Mouse (Mus musculus) gonadal fat pad, adult 2 months (tissue): ENCODE measurements around the gene Olfr237-ps1. TPM values are rescaled to one million over a fixed set of nuclear protein-coding genes. Genes with fewer than 3 reads are reported as not detected.
"Not testable (repeated sequence)": the region's sequence is repeated elsewhere in the genome, so short reads cannot be mapped to it uniquely, and the experiment has no call there.

Experiments used
- DNase-seq: peaks from one replicate; pipeline ENCODE4 v3.0.0-alpha.2; 2012; ENCODE audit warnings: low read depth
- polyA plus RNA-seq: library from polyadenylated mRNA; depleted of rRNA; stranded (reverse); fragments of >200 nt; gene quantifications from 2 replicates; pipeline ENCODE4 v1.2.3, GENCODE M21; 2012; rRNA removed

The Olfr237-ps1 gene
- not detected in 2 replicates for polyA plus RNA-seq

DNA sequence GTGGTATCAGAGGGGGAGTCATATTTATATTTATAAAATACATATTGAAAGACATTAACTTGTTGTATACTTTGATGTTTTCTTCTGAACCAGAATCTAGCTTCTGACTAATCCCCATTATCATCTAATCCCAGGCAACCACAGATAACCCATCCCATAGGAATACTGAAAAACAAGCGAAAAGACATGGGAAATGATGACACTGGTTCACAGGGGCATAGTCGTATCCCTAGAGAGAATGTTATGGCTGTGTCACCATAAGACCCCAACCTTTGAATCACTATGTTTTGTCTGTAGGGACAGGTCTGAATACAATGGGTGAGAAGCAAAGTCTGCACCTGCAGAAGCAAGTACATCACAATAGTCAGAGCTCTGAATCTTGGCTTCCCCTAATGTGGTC, at the start of gene Olfr237-ps1:
Gene Olfr237-ps1 (plus strand): TSS at position 301 of the 400 bp plus-strand sequence.
- DNase-seq, result not testable (repeated sequence)

DNA sequence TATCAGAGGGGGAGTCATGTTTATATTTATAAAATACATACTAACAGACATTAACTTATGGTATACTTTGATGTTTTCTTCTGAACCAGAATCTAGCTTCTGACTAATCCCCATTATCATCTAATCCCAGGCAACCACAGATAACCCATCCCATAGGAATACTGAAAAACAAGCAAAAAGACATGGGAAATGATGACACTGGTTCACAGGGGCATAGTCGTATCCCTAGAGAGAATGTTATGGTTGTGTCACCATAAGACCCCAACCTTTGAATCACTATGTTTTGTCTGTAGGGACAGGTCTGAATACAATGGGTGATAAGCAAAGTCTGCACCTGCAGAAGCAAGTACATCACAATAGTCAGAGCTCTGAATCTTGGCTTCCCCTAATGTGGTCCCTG, 40.3 kb upstream of the Olfr237-ps1 start, which contains the start of gene Olfr441:
Gene Olfr441 (plus strand): TSS at position 301 of the 400 bp plus-strand sequence.
- DNase-seq, result not testable (repeated sequence)

DNA sequence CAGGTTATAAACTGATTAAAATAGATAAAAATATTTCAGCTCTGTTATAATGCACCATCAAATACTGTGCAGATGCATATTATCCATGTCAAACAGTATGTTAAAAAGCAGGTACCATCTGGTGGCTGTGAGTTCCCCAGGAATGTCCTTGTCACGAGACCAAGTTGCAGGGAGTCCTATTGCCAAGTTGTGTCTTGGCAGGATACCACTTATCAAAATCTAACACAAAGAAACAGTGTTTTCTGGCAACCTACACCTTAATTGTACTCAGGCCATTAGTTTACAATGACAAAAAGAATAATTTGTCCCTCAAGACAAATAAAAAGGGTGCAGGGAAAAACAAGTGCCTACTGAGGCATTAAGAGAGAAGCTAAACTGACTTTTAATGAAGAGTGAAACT, 13.1 kb downstream of the Olfr237-ps1 start:
- no peak for DNase-seq

DNA sequence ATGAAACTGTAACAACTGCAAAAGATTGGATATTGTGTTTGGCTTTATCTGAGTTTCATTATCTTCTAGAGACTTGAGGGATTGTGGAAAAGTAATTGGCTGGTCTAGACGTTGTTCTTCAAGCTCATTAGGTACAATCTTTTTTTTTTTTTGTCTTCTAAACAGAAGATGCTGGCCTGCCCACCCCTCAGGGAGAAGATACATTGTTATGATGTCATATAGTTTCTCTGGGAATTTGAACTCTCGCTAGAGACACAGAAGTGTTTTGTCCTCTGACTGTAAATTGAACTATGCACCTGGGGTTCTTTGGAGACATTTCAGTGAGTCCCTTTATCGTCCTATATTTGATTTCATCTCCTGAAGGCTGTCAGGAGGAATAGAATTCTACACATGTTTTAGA, 16.6 kb downstream of the Olfr237-ps1 start, which contains the start of gene Olfr437:
Gene Olfr437 (plus strand): TSS at position 301 of the 400 bp plus-strand sequence.
- DNase-seq, result no peak

DNA sequence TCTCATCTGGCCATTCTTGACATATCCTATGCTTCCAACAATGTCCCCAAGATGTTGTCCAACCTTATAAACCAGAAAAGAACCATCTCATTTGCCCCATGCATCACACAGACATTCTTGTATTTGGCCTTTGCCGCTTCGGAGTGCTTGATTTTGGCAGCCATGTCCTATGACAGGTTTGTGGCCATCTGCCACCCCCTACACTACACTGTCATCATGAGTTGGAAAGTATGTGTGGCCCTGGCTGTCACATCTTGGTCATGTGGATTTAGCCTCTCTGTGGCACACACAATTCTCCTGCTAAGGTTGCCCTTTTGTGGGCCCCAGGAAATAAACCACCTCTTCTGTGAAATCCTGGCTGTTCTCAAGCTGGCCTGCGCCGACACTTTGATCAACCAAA, 20.9 kb downstream of the Olfr237-ps1 start:
- DNase-seq, result no peak

DNA sequence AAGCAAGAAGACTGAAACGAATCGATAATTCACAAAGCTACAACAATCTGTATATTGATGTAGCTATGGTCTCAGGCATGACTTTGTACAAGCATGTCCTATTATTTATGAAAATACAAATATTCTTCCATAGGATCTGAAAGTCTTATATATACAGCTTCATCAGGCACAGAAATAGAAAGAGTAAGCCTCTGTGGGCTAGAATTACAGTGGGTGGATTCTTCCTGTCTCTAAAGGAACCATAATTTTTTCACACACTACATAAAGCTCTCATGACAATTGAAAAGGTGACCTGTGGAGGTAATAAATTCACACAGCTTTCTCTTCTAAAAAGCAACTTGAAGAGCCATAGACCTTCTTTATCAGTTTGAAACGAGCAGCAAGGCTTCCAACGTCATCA, 25.5 kb downstream of the Olfr237-ps1 start, which contains the start of gene Olfr13:
Gene Olfr13 (plus strand): TSS at position 301 of the 400 bp plus-strand sequence.
- no peak for DNase-seq

DNA sequence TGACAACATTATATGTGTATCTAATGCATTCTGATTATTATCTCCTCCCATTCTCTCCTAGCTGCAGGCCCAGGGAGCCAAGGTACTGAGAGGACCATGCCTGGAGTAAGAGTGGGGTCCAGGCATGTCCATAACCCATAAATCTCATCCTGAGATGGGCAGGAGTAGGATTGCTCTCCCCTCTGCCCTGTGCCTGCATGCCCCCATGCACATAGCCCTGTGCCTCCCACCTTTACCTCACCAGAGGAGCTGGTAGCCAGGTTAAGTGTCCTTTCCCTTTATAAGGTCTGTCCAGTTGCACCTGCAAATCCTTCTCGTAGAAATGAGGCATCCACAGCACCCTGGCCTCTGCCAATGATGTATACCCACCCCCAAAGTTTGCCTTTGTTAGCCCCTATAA, 31.8 kb downstream of the Olfr237-ps1 start:
- no peak for DNase-seq

DNA sequence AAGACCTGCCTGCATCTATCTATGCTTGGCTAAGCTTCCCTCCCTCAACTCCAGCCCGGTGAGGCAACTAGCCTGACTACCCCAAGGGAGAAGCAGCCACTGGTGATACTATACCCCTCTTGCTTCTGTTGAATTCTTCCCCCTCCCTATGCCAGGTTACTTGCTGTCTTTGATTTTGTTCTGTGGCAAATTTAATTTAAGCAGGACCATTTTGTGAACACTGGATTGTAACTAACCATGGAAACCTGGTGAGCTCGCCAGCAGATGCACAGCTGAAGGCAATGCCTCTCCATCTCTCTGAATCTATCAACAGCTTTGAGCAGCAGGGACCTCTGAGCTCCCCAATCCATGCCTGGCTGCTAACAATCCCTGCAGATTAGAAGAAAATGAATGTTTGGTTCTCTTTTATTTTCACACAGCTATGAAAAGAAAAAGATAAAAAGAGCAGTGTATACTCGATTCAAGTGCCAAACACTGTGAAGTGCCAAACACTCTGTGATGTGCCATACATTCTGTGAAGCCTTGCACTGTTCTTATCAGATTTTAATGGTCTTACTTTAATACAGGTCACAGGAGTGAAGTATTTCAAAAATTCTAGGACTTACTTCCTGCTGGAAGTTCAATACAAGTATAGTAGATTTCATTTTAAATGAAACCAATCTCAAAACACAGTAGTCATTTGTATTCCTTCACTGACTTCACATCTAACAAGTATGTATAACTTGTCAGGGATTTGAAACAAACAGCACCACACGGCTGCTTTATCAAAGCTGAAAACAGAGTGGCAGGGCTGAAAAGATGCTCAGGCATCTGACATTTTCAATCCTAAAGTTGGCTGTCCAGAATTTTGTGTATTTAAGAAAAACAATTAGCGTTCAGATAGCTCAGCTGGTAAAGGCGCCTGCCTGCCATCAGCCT, 32.5 kb downstream of the Olfr237-ps1 start:
- DNase-seq, result no peak

DNA sequence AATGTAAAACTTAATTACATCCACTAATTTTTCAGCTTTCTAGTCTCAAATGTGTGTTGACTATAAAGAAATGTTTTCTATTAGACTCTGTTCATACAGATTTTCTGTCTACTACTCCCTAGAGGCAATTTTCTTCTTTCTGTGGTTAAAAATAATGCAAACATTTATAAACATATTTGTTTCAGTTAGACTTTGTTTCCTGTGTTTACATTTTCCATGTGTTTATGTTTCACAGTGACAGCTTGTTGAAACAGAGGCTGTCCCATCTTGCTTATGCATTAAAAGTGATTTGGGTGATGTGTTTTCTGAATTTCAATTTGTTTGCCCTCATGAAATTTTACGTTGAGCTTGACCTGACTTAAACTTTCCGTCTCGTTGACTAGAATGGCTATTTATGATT, 44.6 kb downstream of the Olfr237-ps1 start:
- no peak for DNase-seq

DNA sequence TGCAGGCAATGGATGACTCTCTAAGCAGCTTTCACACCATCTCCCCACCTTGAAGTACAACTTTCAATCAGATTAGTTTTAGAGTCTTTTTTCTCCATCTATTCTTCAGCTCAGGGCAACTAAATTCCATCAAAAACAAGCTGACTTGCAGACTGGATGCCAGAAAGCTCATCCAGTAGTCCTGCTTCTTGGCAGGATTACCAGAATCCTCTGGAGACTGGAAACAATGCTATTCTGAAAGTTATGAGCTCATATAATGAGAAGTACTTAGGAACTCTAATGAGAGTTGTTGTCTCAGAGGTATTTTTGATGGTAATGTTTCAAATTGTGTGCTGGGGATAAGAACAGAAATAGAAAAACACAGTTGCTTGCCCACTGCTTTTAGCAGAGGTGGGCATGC, 50.4 kb downstream of the Olfr237-ps1 start, which contains the start of gene Olfr435:
Gene Olfr435 (plus strand): TSS at position 366 of the 400 bp plus-strand sequence.
- no peak for DNase-seq

DNA sequence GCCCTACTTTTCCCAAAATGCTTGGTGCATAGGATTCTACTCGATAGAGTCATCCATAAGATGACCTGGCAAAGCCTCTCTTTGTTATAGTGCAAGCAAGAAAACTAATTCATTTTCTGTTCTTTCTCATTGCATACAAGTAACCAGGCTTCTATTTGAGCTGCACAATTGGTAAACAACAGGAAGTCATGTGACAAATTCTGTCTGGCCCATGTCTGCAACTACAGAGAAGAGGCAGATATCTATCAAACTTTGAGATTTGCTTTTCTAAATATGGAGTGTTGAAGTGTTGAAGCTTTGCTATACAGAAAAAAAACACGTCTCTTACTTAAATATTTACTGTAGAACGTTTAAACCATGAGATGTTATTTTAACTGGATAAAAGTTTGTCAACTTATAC, 51.7 kb downstream of the Olfr237-ps1 start:
- DNase-seq, result no peak

DNA sequence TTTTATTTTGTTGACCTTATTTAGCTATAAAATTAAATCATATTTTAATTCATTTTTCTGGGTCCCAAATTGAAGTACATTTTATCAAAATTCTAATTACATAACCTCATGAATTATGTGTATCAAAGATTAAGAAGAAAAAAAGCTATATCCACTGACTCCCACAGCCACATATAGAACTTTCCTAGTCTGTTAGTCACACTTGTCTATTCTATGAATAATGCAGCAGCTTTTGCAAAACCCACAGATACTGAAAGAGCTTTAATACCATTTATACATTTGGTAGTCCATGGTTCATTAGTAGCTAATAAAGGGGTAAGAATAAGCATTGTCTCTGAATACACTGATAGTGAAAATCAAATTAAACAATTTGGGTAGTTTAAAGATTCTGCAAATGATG, 56.4 kb downstream of the Olfr237-ps1 start:
- no peak for DNase-seq

DNA sequence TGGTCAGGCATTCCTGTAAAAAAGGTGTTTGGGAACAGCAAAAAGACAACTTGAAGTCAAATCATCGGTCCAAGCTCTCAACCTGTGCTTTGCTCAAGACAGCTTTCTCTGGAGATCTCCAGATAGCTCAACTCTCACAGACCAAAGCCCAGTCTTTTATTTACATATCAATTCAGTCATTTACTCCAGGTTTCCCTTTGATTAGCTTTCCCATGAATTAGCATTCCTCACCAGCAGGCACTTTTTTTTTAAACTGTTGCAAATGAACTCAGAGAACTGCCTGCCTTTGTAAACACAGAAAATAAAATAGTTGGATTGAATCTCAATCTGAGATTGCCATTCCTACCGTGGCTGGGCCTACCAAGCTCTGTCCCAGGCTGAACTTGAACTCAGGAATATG, 59.0 kb downstream of the Olfr237-ps1 start:
- DNase-seq, result no peak

Other genes starting within 250 kb of the Olfr237-ps1 start
- gene Olfr447, start 237.7 kb upstream of the Olfr237-ps1 start, polyA plus RNA-seq, result not detected in 2 replicates
- not detected in 2 replicates for gene Olfr446, start 225.2 kb upstream of the Olfr237-ps1 start, polyA plus RNA-seq
- not detected in 2 replicates for gene Olfr444, start 197.5 kb upstream of the Olfr237-ps1 start, polyA plus RNA-seq
- not detected in 2 replicates for gene Olfr441, start 40.2 kb upstream of the Olfr237-ps1 start, polyA plus RNA-seq
- gene Olfr437, start 16.7 kb downstream of the Olfr237-ps1 start, polyA plus RNA-seq, result not detected in 2 replicates
- gene Olfr13, start 25.6 kb downstream of the Olfr237-ps1 start, polyA plus RNA-seq, result not detected in 2 replicates
- not detected in 2 replicates for gene Olfr435, start 50.6 kb downstream of the Olfr237-ps1 start, polyA plus RNA-seq
- not detected in 2 replicates for gene Olfr434, start 66.5 kb downstream of the Olfr237-ps1 start, polyA plus RNA-seq
- not detected in 2 replicates for gene Olfr47, start 85.0 kb downstream of the Olfr237-ps1 start, polyA plus RNA-seq
- 31.2 and 36.5 TPM in 2 replicates for gene Arhgef5, start 119.0 kb downstream of the Olfr237-ps1 start, polyA plus RNA-seq
- gene Nobox, start 163.0 kb downstream of the Olfr237-ps1 start, polyA plus RNA-seq, result not detected in 2 replicates